Mouse (Mus musculus) cerebral cortex, adult 2 months (tissue): ENCODE measurements around the gene Il6ra.

ENCODE experiments used
- WGBS: fragments of 180-500 bp; shearing (Covaris S2); methylation state at CpG from one replicate; pipeline ENCODE4 v1.1.7; 2018; 5-methylcytosine and 5-hydroxymethylcytosine counted together

Gene Il6ra

GRCm38 (mm10) chr3:89848083-89848482 is 64.9 kb downstream of the Il6ra start:
- WGBS = 81% methylated on average over 6 of the region's 6 CpGs

GRCm38 (mm10) chr3:89847596-89847995 is 65.4 kb downstream of the Il6ra start:
- 80% methylated on average over 6 of the region's 6 CpGs for WGBS

DNA sequence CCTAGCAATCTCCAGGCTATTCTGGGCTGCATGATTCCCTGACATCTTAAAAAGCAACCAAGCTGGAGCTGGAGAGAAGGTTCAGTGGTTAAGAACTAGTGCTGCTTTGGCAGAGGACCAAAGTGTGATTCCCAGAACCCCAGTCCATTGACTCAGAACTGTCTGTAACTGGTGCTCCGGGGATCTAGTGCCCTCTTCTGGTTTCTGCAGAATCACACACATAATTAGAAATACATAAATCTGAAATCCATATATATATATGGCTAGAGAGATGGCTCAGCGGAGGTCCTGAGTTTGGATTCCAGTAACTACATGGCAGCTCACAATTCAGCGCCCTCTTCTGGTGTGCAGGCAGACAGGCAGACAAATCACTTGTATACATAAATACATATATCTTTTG is 65.9 kb downstream of the Il6ra start:
- WGBS = 86% methylated on average over 3 of the region's 3 CpGs

DNA sequence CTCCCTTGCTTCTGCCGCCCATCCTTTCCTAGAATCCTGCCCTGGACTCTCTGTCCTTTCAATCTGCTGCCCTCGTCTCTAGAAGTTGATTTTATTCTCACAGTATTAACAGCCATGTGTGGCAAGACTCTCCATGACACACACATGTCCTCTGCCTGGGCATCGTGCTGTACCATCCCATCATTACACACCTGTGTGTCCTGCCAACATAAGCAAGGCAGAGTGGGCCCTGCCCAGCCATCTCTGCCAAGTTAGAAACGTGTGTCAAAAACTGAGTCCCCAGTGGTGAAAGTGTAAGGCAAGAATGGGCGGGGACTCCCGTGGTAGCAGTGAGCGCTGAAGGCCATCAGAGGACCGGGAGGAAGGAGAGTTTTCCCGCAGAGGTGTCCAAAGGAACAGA is 67.2 kb downstream of the Il6ra start:
- WGBS = 80% methylated on average over 9 of the region's 9 CpGs

GRCm38 (mm10) chr3:89843148-89843547 is 69.8 kb downstream of the Il6ra start:
- WGBS = 60% methylated on average over 9 of the region's 9 CpGs

- WGBS = 75% methylated on average over 4 of the region's 4 CpGs
Observed at GRCm38 (mm10) chr3:89842258-89842657, 70.7 kb downstream of the Il6ra start.

- 65% methylated on average over 8 of the region's 8 CpGs for WGBS
Observed at GRCm38 (mm10) chr3:89835362-89835761, 77.6 kb downstream of the Il6ra start.

- WGBS = 3% methylated on average over 96 of the region's 96 CpGs
Observed at GRCm38 (mm10) chr3:89830815-89831591, 82.0 kb downstream of the Il6ra start, which contains the start of gene She. Gene She (plus strand): TSS chr3:89831370.

GRCm38 (mm10) chr3:89826295-89826694 is 86.7 kb downstream of the Il6ra start:
- WGBS = 89% methylated on average over 3 of the region's 3 CpGs

DNA sequence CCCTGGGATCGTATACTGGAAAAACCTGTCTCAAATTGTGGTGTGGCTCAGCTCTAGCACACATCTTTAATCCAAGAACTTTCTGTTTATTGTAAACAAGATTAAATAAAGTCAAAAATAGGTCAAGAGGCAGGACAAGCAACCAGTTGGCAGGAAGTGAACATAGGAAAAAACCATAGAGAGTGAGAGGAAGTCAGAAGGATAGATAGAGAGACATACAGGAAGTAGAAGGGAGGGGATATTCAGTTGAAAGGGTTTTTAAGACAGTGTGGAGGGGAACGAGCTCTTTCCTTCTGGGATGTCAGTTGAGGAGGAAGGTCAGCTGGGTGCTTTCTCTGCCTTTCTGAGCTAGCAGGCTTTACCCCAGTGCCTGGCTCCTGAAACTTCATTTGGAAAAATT is 89.4 kb downstream of the Il6ra start:
- 59% methylated on average over 2 of the region's 2 CpGs for WGBS

- 81% methylated on average over 10 of the region's 10 CpGs for WGBS
Observed at GRCm38 (mm10) chr3:89821548-89822480, 91.2 kb downstream of the Il6ra start.

GRCm38 (mm10) chr3:89821096-89821513 is 91.9 kb downstream of the Il6ra start:
- 89% methylated on average over 11 of the region's 11 CpGs for WGBS

DNA sequence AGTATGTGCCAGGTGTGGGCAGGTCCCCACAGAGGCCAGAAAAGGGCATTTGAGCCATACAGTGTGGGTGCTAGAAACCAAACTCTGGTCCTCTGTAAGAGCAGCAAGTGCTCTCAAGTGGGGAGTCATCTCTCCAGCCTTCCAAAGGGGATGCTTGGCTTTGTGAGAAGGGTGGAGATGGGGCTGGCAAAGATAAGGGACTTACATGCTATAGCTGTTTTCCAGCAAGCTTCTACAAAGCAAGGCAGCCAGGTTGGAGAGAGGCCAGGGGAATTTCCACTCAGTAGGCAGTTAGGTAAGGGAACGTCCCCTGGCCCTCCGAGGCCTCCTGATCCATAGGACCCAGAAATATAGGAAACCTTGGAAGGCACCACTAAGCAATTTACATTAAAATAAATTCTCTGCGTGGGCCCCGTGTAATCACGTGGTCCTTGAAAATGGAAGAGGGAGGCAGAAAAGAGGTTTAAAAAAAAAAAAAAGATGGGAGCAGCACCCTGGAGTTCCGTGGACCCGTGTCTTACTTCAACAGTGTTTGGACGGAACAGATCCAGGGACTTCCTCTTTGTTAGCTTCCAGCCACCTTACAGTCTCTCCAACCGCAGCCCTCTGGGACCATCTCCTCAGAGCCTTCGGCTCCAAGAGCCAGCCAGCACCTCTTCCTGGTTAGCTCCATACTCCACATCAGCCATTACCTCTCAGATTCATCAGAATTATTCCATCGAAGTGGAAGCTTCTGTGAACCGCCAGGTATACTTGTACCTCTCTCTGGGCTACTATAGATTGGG is 92.5 kb downstream of the Il6ra start:
- 78% methylated on average over 12 of the region's 12 CpGs for WGBS

DNA sequence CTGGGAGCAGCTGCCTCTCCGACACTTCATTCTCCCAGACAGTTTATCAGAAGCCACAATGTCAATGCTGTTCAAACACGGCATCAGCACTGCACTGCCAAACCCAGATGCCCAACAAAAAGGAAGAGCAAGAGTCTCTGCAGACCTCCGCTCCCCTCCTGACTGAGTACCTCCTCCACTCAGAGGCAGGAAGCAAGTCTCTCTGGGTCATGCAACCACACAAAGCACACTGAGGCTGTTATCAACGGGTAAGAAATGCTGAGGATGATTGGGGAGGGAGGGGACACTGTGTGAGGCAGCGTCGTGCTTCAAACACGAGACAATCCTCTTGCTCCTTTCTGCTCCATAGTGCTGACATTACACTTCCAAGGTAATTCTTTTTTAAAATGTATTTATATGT is 93.1 kb downstream of the Il6ra start:
- WGBS = 76% methylated on average over 7 of the region's 7 CpGs

DNA sequence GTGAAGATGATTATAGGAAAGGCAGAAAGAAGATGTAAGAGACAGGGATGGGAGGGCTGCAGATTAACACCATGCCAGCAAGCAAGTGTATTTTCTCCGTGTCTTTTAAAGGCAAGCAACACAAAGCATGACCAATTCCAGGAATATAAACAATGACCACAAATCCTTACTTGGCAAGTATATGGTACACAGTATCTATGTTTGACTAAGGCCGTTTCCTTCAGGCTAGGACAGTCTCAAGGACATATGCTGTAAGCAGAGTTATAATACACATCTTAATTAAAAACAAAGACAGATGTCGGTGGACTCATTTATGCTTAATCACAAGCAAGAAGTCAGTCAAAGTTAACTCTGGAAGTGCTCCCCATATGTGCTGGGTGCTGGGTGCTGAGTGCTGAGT is 94.4 kb downstream of the Il6ra start:
- 61% methylated on average over 3 of the region's 3 CpGs for WGBS

GRCm38 (mm10) chr3:89817056-89817455 is 95.9 kb downstream of the Il6ra start:
- 61% methylated on average over 4 of the region's 4 CpGs for WGBS
